ENCODE assay signal across 8 mouse cellular contexts in the genomic region with DNA sequence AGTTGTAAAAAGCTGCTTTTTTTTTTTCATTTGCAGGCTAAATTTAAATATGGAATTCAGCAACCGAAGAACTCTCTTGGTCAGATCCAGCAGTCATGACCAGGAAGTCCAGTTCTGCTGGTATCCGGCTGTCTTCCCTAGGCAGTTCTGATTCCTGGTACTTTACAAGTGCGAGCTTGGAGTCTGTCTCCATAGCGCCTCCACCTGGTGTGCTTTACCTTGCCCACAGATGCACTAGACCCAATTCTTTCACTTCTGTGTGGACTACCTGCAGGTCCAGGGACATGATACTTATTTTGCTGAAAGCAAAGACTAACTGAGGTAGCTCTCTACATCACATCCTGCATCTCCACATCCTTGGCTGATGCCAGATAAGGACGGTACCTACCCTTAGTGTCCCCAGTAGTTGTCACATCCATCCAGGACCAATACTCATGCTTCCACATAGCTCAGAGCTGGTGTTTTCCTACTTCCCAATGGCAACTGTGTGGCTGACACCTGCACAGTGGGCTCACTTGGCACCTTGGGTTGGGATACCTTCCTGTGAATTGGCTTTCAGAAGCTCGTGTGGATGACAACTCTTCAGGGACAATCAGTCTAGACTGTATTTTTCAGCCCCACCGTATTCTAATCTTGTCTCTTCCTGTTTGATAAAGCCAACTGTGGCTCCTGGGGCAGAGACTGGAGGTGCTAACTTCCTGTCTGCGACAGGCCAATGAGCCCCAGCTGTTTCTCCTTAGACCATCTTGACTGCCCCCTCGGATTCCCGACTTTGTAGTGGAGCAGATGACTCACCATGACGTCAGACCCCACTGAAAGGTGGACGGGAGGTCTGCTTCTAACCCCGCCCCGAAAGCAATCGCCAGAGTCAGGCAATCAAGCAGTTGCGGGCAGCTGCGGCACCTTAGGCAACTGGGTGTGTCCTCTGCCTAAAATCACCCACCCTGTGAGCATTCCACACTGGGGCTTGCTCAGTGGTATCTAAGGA.
DNase-seq lines count a peak whose midpoint lies in the region; ATAC-seq lines count a peak whose summit lies in the region.

No protein-coding gene starts in this region.

- peak; percentile 24 for DNase-seq in layer of hippocampus, adult 9-11 months
- no peak for DNase-seq in layer of hippocampus, adult 8-10 months (ENCODE audit: low spot score in 2 of 2)
- DNase-seq in T-cell, adult 2 months (ENCODE audit: low spot score) = peak; percentile 55
- peak; percentile 42 for DNase-seq in limb, embryonic 10.5 days (ENCODE audit: low spot score)
- DNase-seq in naive thymus-derived CD4-positive, alpha-beta T cell, adult 2 months (ENCODE audit: low read depth) = peak; percentile 61

- H3K27me3 ChIP-seq in heart, embryonic 12.5 days (replicated peaks) = no peaks in the 10 kb centered on the region
- H3K27me3 ChIP-seq in limb, embryonic 10.5 days (ENCODE audit: low read depth, poor library complexity, severe bottlenecking) = no peaks in the 10 kb centered on the region
- H3K27me3 ChIP-seq in neural tube, embryonic 15.5 days (replicated peaks) = no peaks in the 10 kb centered on the region
- H3K27me3 ChIP-seq in forebrain, embryonic 13.5 days = no peaks in the 10 kb centered on the region

- peaks cover 23% of the 10 kb centered on the region for H3K4me1 ChIP-seq in heart, embryonic 12.5 days (replicated peaks)
- H3K4me1 ChIP-seq in limb, embryonic 10.5 days = peaks cover 30% of the 10 kb centered on the region
- peaks cover 19% of the 10 kb centered on the region for H3K4me1 ChIP-seq in neural tube, embryonic 15.5 days
- peaks cover 12% of the 10 kb centered on the region for H3K4me1 ChIP-seq in forebrain, embryonic 13.5 days

- peak; percentile 46 for ATAC-seq in heart, embryonic 12.5 days (ENCODE audit: insufficient number of reproducible peaks, low FRiP score)
- no peak for ATAC-seq in neural tube, embryonic 15.5 days (ENCODE audit: low FRiP score)
- ATAC-seq in forebrain, embryonic 13.5 days = no peak

- H3K4me3 ChIP-seq in heart, embryonic 12.5 days = peak overlapping the region; percentile 11; the same call in 1 of the 2 replicates
- H3K4me3 ChIP-seq in limb, embryonic 10.5 days = no peak overlapping the region
- no peak overlapping the region for H3K4me3 ChIP-seq in neural tube, embryonic 15.5 days (replicated peaks)
- H3K4me3 ChIP-seq in forebrain, embryonic 13.5 days = no peak overlapping the region

- WGBS in heart, embryonic 12.5 days = 27% methylated on average over 17 of the region's 17 CpGs
- 53% methylated on average over 17 of the region's 17 CpGs for WGBS in limb, embryonic 10.5 days
- WGBS in neural tube, embryonic 15.5 days = 75% methylated on average over 17 of the region's 17 CpGs
- 82% methylated on average over 17 of the region's 17 CpGs for WGBS in forebrain, embryonic 13.5 days

- no peaks in the 10 kb centered on the region for H3K36me3 ChIP-seq in heart, embryonic 12.5 days
- H3K36me3 ChIP-seq in limb, embryonic 10.5 days = no peaks in the 10 kb centered on the region
- H3K36me3 ChIP-seq in neural tube, embryonic 15.5 days = no peaks in the 10 kb centered on the region
- no peaks in the 10 kb centered on the region for H3K36me3 ChIP-seq in forebrain, embryonic 13.5 days (ENCODE audit: poor library complexity, severe bottlenecking)

- H3K4me2 ChIP-seq in heart, embryonic 12.5 days = peak overlapping the region; percentile 54
- H3K4me2 ChIP-seq in neural tube, embryonic 15.5 days = no peak overlapping the region
- no peak overlapping the region for H3K4me2 ChIP-seq in forebrain, embryonic 13.5 days

- peak overlapping the region; percentile 19; the same call in 1 of the 2 replicates for H3K27ac ChIP-seq in heart, embryonic 12.5 days (ENCODE audit: poor library complexity, severe bottlenecking)
- no peak overlapping the region for H3K27ac ChIP-seq in limb, embryonic 10.5 days
- H3K27ac ChIP-seq in neural tube, embryonic 15.5 days (replicated peaks) = no peak overlapping the region
- H3K27ac ChIP-seq in forebrain, embryonic 13.5 days = no peak overlapping the region

- H3K9ac ChIP-seq in heart, embryonic 12.5 days = no peak overlapping the region
- no peak overlapping the region for H3K9ac ChIP-seq in neural tube, embryonic 15.5 days (replicated peaks)
- no peak overlapping the region for H3K9ac ChIP-seq in forebrain, embryonic 13.5 days

- H3K9me3 ChIP-seq in heart, embryonic 12.5 days (replicated peaks) = no peaks in the 10 kb centered on the region
- H3K9me3 ChIP-seq in limb, embryonic 10.5 days (replicated peaks) = no peaks in the 10 kb centered on the region
- no peaks in the 10 kb centered on the region for H3K9me3 ChIP-seq in neural tube, embryonic 15.5 days (replicated peaks)
- H3K9me3 ChIP-seq in forebrain, embryonic 13.5 days (replicated peaks) = no peaks in the 10 kb centered on the region

Comparison
In these comparisons a context has a peak if more than half of its experiments do, and no peak if none do; other contexts are left out.
1. DNase-seq: peak in layer of hippocampus, adult 9-11 months (single experiment), T-cell, adult 2 months (single experiment), limb, embryonic 10.5 days (single experiment) and naive thymus-derived CD4-positive, alpha-beta T cell, adult 2 months (single experiment); none in layer of hippocampus, adult 8-10 months (0 of 2).